Mouse (Mus musculus): Measurements from ENCODE around the gene Snx4. TPM values are rescaled to one million over a fixed set of nuclear protein-coding genes. Genes with fewer than 3 reads are reported as not detected.
A peak's percentile ranks its signal among the peaks of the same experiment; 100 is the strongest.

Snx4 gene
- total RNA-seq, 4 experiments from 2014 or later = 40.6 to 55.9 (median 48.8) TPM

- DNase-seq = no peak
Observed at GRCm38 (mm10) chr16:33283079-33283478, 31.8 kb downstream of the Snx4 start.

DNA sequence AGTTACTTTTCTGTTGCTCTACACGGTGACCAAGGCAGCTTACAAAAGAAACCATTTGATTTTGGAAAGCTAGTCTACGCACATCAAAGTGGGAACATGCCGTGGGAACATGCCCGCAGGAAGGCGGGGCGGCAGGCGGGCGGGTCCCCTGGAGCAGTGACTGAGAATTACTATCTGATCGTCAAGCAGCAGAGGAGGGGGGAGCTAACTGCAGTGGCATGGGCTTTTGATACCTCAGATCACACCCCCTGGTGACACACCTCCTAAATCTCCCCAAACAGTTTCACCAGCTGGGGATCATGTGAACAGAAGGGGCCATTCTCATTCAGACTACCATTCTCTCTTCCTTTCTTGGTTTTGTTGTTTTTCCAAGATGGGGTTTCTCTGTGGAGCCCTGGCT, 37.3 kb downstream of the Snx4 start:
- no peak for DNase-seq

GRCm38 (mm10) chr16:33289981-33290380, 38.7 kb downstream of the Snx4 start:
- no peak for DNase-seq

DNA sequence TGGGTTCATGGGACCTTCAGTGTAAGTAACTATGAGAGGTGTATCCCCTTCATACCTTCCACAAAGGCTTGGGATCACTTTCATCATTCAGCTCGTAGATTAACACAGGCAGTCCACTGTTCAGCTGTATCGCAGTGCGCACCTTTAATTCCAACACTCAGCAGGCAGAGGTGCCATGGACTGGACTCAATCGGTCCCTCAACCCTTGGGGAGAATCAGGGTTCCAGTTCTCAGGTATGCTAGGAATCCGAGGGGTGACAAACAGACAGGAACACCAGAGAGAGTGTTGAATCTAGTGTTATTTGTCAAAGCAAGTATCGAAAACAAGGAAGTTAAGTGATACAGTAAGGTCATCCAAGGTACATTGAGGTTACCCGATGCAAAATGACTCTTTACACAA, 41.0 kb downstream of the Snx4 start:
- DNase-seq = no peak

GRCm38 (mm10) chr16:33294681-33295080, 43.4 kb downstream of the Snx4 start:
- DNase-seq = no peak

DNA sequence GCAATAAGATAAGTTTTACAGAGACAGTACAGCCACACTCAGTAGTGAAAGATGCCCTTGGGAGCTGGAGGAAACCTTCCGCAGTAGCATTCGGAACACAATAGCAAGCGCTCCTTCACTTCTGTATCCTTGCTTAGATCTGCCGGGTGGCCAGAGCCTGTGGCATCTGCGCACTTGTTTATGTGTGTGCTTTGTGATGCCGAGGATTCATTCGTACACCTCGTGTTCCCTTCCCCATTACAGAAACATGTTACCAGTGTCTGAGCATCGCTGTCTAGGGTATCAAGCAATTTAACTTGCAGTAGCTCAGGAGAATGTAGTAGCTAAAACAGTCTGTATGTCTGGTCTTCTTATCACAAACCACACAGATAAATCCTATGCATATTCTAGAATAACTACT, 44.1 kb downstream of the Snx4 start:
- no peak for DNase-seq

- DNase-seq = no peak
Observed at GRCm38 (mm10) chr16:33297493-33297892, 46.3 kb downstream of the Snx4 start.

GRCm38 (mm10) chr16:33306633-33307070, 55.4 kb downstream of the Snx4 start:
- DNase-seq = peak; percentile 39

GRCm38 (mm10) chr16:33307761-33308160, 56.5 kb downstream of the Snx4 start:
- DNase-seq = no peak

- no peak for DNase-seq
Observed at GRCm38 (mm10) chr16:33309066-33309465, 57.8 kb downstream of the Snx4 start.

- no peak for DNase-seq
Observed at GRCm38 (mm10) chr16:33315611-33316010, 64.4 kb downstream of the Snx4 start.

- DNase-seq = no peak
Observed at GRCm38 (mm10) chr16:33317646-33318045, 66.4 kb downstream of the Snx4 start.

GRCm38 (mm10) chr16:33318059-33318458, 66.8 kb downstream of the Snx4 start:
- no peak for DNase-seq

DNA sequence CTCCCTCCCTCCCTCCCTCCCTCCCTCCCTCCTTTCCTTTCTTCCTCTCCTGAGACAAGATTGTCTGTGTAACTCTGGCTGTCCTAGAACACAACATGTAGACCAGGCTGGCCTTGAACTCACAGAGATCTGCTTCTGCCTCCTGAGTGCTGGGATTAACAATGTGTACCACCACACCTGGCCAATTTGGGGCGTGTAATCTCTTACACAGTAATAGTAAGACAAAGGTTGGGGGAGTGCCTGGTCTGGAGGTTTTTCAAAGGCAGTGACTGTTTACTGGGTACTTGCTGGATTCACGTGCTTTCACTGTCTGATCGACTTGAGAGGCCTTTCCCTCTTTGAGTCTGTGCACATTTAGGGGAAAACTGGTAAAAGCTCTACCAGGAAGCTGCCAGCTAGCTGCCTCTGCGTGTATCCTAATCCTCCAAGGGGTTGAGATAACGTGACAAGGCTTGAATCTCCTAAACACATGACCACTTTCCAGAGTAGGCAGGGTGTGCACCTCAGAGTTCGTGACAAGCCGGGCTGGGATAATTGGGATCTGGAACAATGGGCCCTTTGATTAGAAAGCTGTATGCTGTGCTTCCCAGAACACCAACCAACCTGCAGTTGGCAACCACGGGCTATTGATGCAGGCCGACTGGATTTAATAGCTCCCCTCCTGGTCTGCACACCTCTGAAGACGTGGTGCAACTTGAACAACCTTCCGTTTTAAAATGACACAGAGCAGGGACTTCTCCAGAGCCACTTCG, 74.6 kb downstream of the Snx4 start:
- DNase-seq = no peak

GRCm38 (mm10) chr16:33326589-33326988, 75.3 kb downstream of the Snx4 start:
- DNase-seq = no peak

- no peak for DNase-seq
Observed at GRCm38 (mm10) chr16:33327101-33327500, 75.9 kb downstream of the Snx4 start.

- no peak for DNase-seq
Observed at GRCm38 (mm10) chr16:33333015-33333414, 81.8 kb downstream of the Snx4 start.

DNA sequence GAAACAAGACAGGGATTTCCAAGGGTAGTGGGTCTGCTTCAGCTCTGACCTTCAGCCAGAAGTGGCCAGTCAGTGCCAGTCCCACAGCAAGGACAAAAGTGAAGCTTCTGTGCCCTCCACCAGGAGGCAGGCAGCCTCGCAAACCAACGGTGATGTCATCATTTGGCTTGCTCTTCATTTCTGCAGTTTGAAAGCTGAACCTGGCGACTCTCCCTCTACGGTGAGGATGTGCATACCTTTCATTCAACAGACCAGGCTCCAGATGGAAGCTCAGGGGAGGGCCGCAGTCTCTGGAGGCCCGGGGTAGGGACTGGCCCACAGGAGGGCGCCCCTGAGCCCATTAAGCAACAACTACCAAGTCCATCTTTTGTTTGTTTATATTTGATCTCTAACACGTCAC, 85.9 kb downstream of the Snx4 start:
- peak; percentile 45 for DNase-seq

DNA sequence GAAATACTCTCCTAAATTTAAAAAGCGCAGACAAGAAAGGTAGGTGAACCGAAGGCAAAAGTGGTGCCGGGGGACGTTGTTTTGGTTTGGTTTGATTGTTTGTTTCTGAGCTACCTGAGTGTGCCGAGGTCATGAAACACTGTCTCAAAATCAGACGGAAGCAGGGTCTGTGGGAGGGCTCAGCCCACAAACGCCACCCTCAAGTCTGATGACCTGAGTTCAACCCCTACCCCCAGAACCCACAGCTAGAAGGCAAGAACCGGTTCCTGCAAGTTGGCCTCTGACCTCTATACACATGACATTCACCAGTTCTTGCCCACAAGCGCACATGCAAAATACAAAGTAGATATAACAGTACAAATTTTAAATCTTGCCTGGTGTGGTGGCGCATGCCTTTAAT, 86.4 kb downstream of the Snx4 start:
- no peak for DNase-seq

DNA sequence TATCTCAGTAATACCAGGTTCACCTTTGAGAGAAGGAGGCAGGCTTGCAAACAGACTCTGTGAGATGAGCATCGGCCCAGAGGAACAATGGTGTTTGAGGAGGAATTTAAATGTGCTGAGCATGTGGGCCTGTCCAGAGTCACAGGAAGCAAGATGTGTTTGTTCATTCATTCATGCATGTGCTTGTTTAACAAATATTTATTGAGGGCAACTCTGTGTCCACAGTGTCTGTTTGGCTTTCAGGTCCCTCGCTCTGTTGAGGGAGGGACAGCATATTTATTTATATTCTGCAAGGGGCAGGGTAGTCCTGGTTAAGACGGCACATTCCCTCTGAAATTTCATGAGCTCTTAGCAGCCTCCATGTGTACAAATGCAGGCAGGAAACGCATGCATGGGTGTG, 87.2 kb downstream of the Snx4 start:
- DNase-seq = no peak

- no peak for DNase-seq
Observed at GRCm38 (mm10) chr16:33339476-33339875, 88.2 kb downstream of the Snx4 start.

GRCm38 (mm10) chr16:33342356-33342755, 91.1 kb downstream of the Snx4 start:
- no peak for DNase-seq

- no peak for DNase-seq
Observed at GRCm38 (mm10) chr16:33343106-33343505, 91.9 kb downstream of the Snx4 start.

DNA sequence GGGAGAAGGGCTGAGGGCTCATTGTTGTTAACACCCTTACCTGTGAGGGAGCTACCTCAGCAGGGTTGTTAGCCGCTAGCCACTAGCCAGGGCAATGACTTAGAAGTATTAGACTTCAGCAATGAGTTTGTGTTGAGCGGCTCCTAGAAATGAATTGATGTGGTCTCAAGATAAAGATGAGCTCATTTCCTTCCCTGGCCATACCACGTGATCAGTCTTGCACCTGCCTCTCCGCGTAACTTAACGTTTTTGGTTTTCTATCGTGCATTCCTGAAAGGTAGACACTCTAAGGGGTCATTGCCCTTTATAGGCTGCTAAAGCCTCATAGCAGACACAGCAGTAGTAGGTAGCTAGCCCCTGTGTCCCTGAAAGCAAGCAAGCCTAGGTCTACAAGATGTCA, 92.4 kb downstream of the Snx4 start:
- DNase-seq = no peak

GRCm38 (mm10) chr16:33344379-33344778, 93.1 kb downstream of the Snx4 start:
- DNase-seq = no peak
